1 mouse cellular context compared by ENCODE assay signal in genomic region chr5:96183987-96184386, GRCm38 (mm10).
TF ChIP-seq lines count a peak whose summit lies in the region.

No protein-coding gene starts in this region.

TF ChIP-seq in MEL, 35 proteins besides CTCF, POLR2A, EP300 and RAD21:
- TF ChIP-seq GATA1 (IDR thresholded peaks at IDR 0.05; ENCODE audit: low read depth, low read length) (0 out of 2 replicates have a peak, but pooled peaks have one; percentile 40), ETS1 (IDR thresholded peaks at IDR 0.05; ENCODE audit: low read depth, low read length) (0 out of 2 replicates have a peak, but pooled peaks have one; percentile 11), HCFC1 (IDR thresholded peaks at IDR 0.05; ENCODE audit: low read depth, low read length) (no peak)
